Mouse (Mus musculus) 3T3-L1 (cell line): ENCODE results near the gene Gm7257.

Experiments
- DNase-seq: peaks from one replicate; pipeline ENCODE4 v3.0.0-alpha.2; 2015; ENCODE audit warnings: low read depth, low spot score

Gm7257 gene

GRCm38 (mm10) chr9:36431584-36431983 is at the start of gene Gm7257:
Gm7257 (plus strand) TSS chr9:36431884.
- DNase-seq = no peak

- DNase-seq = peak; percentile 62
Measured at GRCm38 (mm10) chr9:36402991-36403390, 28.7 kb upstream of the Gm7257 start.

GRCm38 (mm10) chr9:36435051-36435764 is 3.5 kb downstream of the Gm7257 start:
- peak; percentile 33 for DNase-seq

- no peak for DNase-seq
Measured at GRCm38 (mm10) chr9:36475338-36475737, 43.7 kb downstream of the Gm7257 start, which contains the start of gene Gm9513. Gm9513 (plus strand) TSS chr9:36475638.
